Mouse (Mus musculus) C3H10T1/2 (cell line): ENCODE data around the gene Slc25a15. TPM values are rescaled to one million over a fixed set of nuclear protein-coding genes. Genes with fewer than 3 reads are reported as not detected.

Experiments
- polyA plus RNA-seq, 2 experiments: library from polyadenylated mRNA; unstranded; fragments of >200 nt; fragmentation: generic; extraction: Trizol; gene quantifications; one replicate each; pipeline ENCODE4 v1.2.1; 2012; ENCODE audit warnings: missing spikeins in 2 of 2

Slc25a15 gene
- 1 to 10 TPM in 1 of 2 experiments, under 1 TPM in 1; 0.78 to 3.5 TPM for polyA plus RNA-seq

DNA sequence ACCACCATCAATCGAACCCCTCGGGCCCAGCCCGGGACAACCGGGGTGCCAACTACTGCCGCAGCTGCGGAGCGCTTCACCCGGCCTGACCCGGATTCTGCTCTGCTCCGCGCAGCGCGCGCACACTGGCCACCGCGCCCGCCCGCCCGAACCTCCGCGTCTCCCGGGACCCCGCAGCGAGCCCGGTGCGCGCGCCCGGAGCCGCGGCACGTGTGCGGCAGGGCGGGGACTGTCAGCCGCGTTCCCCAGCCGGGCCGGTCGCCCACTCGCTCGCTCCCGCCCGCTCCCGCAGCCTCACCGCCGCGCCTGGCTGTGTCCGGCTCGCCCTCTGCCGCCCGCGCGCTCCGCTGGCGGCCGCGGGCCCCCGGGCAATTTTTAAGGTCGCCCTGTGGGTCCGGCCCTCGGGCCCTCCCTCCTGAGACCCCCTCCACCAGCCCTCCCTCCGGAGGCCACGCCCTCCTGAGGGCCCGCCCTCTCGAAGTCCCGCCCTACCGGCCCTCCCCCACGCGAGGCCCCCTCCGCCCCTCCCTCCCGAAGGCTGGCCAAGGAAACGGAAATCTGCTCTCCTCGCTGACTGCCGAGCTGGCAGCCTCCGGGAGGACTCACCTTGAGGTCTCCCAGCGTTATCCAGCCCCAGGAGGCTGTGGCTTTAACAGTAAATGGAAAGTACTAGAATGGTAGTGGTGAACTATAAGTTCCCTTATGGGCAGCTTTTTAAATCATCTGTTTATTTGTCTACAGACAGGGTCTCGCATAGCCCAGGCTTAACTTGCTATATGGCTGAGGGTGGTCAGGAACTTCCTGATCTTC is at the start of gene Slc25a15:
Slc25a15 (minus strand) TSS at position 456 of the 810 bp plus-strand sequence.

DNA sequence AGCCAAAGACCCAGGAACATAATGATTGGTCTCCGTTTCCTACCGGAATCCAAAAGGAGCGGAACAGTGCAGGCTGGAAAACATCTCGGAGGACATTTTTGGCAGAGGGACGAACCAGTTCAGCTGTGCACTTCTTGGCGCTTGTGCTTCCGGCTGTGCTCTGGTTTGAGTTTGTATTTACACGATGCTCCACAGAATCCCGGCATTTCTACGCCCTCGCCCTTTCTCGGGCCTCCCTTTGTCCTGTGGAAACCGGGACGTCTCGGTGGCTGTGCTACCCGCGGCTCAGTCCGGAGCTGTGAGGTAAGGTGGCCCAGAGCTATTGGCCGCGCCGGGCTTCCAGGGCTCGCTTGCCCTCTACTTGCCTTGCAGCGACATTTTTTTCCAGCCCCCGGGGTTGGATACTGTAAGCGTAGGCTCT is 12.9 kb upstream of the Slc25a15 start, which contains the start of gene Mrps31:
Mrps31 (plus strand) TSS at position 80 of the 421 bp plus-strand sequence.

Other genes with a start within 250 kb of the Slc25a15 start
- gene Nek3, start 232.2 kb downstream of the Slc25a15 start, polyA plus RNA-seq, result 1 to 10 TPM in 1 of 2 experiments, under 1 TPM in 1; 0.80 to 3.7 TPM
- 10 to 100 TPM in 1 of 2 experiments, 1 to 10 TPM in 1; 4.0 to 47.6 TPM for gene Ckap2, start 212.8 kb downstream of the Slc25a15 start, polyA plus RNA-seq
- 10 to 100 TPM; 15.5 to 19.0 TPM for gene Vps36, start 205.8 kb downstream of the Slc25a15 start, polyA plus RNA-seq
- under 1 TPM; 0.02 to 0.50 TPM for gene Thsd1, start 171.3 kb downstream of the Slc25a15 start, polyA plus RNA-seq
- not detected for gene Tpte, start 115.2 kb downstream of the Slc25a15 start, polyA plus RNA-seq
- gene Mrps31, start 12.8 kb upstream of the Slc25a15 start, polyA plus RNA-seq, result 10 to 100 TPM in 1 of 2 experiments, 1 to 10 TPM in 1; 2.2 to 12.2 TPM